Mouse (Mus musculus) liver, embryonic 11.5 days (tissue): Measurements from ENCODE around the gene Scube3. TPM values are rescaled to one million over a fixed set of nuclear protein-coding genes. Genes with fewer than 3 reads are reported as not detected.

Experiments used
- ATAC-seq: fragments of 200-750 bp; cut with Nextera tagmentation; replicated peaks from 2 replicates; pipeline ENCODE4 v1.8.0; 2017; ENCODE audit warnings: moderate number of reproducible peaks, mild to moderate bottlenecking, moderate TSS enrichment, moderate library complexity; ENCODE audit not compliant: low FRiP score
- DNase-seq: peaks from one replicate; pipeline ENCODE4 v3.0.0-alpha.2; 2017; ENCODE audit warnings: low spot score
- H3K27ac ChIP-seq: fragments of 300-500 bp; sonication (generic); 2 replicates; pipeline ENCODE4 v1.5.1; 2014; ENCODE audit warnings: mild to moderate bottlenecking, low read depth, low read length, control low read depth
- H3K27me3 ChIP-seq: fragments of 300-500 bp; sonication (generic); replicated peaks from 2 replicates; pipeline ENCODE4 v1.6.1; 2014; ENCODE audit warnings: low read length, mixed read lengths; ENCODE audit not compliant: control insufficient read depth, insufficient read depth
- H3K36me3 ChIP-seq: fragments of 300-500 bp; sonication (generic); 2 replicates; pipeline ENCODE4 v1.6.1; 2014; ENCODE audit warnings: mild to moderate bottlenecking, low read length, moderate library complexity, mixed read lengths; ENCODE audit not compliant: control insufficient read depth, insufficient read depth
- H3K4me1 ChIP-seq: fragments of 300-500 bp; sonication (generic); replicated peaks from 2 replicates; pipeline ENCODE4 v1.6.1; 2014; ENCODE audit warnings: low read length, mixed read lengths; ENCODE audit not compliant: control insufficient read depth, insufficient read depth
- H3K4me2 ChIP-seq: fragments of 300-500 bp; sonication (generic); 2 replicates; pipeline ENCODE4 v1.6.1; 2014; ENCODE audit warnings: mild to moderate bottlenecking, control low read depth, moderate library complexity
- H3K4me3 ChIP-seq: fragments of 300-500 bp; sonication (generic); 2 replicates; pipeline ENCODE4 v1.5.1; 2014; ENCODE audit warnings: low read depth, low read length, control low read depth
- H3K9ac ChIP-seq: fragments of 300-500 bp; sonication (generic); 2 replicates; pipeline ENCODE4 v1.6.1; 2014; ENCODE audit warnings: low read depth, low read length, control low read depth
- H3K9me3 ChIP-seq: fragments of 300-500 bp; sonication (generic); 2 replicates; pipeline ENCODE4 v1.6.1; 2016; ENCODE audit warnings: low read length, inconsistent platforms, mixed read lengths; ENCODE audit not compliant: control insufficient read depth
- WGBS: fragments of 180-500 bp; shearing (Covaris S2); extraction: QIAGEN DNeasy Blood & Tissue Kit; methylation state at CpG from one replicate; pipeline ENCODE4 v1.1.7; 2014; 5-methylcytosine and 5-hydroxymethylcytosine counted together
- polyA plus RNA-seq: library from polyadenylated mRNA; unstranded; fragments of >200 nt; fragmentation: Nextera tagmentation; extraction: Ambion mirVana; gene quantifications from 2 replicates; pipeline ENCODE4 v1.2.1, GENCODE M21; 2014

The Scube3 gene
- polyA plus RNA-seq, 1 experiment from 2014 or later = 2.6 TPM

DNA sequence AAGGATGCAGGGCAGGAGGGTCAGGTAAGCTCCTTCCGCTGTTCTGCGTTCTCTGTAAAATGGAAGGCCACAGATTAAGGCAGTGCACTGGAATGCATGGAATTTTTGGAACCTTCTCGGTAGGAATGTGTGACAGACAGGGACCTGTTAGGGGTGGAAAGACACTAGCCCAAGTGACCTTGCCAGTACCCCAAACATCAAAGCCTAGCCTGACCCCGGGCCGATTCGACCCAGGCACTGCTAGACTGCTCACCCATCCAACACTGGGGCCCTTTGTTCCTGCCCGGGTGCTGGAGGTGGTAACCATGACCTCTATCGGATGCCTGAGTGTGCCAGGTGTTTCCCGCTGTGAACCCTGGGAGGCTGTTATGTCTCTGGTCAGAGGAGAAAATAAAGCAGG is 3.3 kb upstream of the Scube3 start:
- ATAC-seq (no peak), DNase-seq (no peak)
- H3K9me3 ChIP-seq = no peaks in the 10 kb centered on the region
- peaks cover 27% of the 10 kb centered on the region for H3K4me1 ChIP-seq
- WGBS = 61% methylated on average over 9 of the region's 9 CpGs
- no peak overlapping the region for H3K27ac ChIP-seq
- H3K9ac ChIP-seq = no peak overlapping the region
- H3K4me2 ChIP-seq = no peak overlapping the region
- H3K4me3 ChIP-seq = no peak overlapping the region
- peaks cover 58% of the 10 kb centered on the region for H3K27me3 ChIP-seq
- no peaks in the 10 kb centered on the region for H3K36me3 ChIP-seq

DNA sequence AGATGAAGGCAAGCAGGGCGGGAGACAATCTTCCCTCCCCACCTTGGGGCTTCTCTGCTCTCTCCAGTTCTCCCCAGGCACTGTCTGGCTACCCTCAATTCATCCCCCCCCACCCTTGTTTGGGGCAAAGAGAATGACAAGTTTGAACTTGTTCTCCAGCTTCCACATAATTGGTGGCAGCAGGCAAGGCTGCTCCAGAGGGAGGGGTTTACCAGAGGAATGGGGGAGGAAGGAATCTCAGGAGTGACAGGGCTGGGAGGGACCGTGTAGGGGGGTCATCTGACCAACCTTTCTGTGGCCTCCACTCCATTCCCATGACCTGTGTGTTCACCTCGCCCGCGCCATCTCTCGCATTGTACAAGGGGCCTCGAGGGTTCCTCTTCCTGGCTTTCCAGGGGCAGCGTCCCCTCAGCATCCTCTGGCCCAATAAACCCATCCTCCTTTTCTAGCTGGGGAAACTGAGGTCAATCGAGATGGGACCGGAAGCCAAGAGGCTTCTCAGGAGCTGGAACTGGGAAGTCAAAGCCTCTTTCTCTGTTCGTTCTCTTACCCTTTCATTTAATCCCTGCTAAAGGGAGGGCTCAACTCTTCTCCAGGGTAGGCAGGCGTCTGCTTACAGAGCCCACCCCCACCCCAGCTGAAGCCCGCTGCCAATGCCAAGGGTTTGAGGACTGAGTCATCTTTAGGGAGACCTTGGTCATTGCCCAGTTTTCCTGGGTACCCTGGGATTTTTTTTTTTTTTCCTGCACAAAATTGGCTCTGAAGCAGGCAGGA is 1.3 kb upstream of the Scube3 start:
- ATAC-seq (no peak), DNase-seq (no peak)
- Histone ChIP-seq H3K27ac (no peak overlapping the region), H3K36me3 (no peaks in the 10 kb centered on the region), H3K4me2 (no peak overlapping the region), H3K4me3 (no peak overlapping the region), H3K9ac (no peak overlapping the region), H3K27me3 (peaks cover 77% of the 10 kb centered on the region), H3K4me1 (peaks cover 40% of the 10 kb centered on the region), H3K9me3 (no peaks in the 10 kb centered on the region)
- WGBS = 22% methylated on average over 13 of the region's 13 CpGs

DNA sequence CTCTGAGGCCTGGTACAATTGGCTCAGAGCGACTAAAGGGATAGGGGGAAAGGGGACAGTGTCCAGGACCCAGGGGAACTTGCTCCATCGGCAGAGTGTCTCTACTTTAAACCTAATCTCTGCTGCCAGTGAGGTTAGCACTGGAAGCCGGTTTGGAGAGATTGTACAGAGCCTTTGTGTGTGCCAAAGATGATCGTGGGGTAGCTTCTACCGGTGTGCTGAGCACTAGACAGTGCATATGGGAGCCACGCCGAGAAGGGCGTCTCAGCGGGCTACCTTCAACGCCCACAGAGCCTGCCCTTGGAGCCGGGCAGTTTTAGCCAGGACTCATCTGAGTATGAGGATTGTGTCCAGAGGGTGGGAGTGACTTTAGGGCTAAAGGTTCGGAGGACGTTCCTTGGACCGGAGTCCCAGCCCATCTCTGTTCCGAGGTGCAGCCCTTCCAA is 713 bp upstream of the Scube3 start:
- no peak for DNase-seq

DNA sequence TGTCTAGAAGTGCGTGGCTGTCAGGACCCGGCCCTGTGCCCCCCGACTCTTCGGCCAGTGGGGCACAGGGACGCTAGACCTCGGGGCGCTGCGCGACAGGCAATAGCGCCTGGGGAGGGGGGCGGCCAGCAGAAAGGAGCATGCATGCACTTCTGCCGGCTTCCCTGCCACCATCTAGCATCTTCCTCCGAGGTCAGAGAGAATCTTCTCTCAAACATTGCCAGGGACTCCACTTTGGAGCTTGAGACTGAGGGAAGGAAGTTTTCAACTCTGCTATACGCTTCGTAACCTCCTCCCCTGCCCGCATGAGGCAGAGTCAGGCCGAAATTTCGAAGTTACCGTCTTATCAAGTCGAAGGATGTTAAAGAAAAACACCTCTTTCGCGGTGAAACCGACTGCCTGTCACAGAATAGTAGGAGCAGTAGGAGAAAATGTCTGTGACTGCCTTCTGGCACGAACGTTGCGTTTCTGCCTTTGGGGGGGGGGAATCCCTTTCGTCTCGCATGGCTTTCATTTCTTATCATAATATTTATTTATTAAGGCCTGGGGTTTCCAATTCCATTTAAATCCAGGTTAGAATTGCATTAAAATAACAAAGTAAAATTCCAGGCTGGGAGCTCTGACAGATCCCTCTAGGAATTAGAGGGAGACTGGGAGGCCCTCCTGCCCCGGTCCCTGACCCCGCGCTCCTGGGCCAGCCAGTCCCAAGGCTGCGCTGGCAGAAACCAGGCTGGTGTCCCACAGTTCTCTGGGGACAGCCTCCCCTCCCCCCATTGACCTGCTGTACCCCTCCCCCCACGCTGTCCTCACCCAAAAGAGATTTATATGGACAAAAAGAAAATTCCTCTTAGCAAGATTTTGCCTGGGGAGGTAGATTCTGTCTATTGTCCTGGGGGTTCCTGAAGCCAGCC is 1.0 kb downstream of the Scube3 start:
- Histone ChIP-seq H3K27me3 (peaks cover 80% of the 10 kb centered on the region), H3K4me3 (peak overlapping the region; percentile 66), H3K9me3 (no peaks in the 10 kb centered on the region), H3K4me2 (peak overlapping the region; percentile 83), H3K9ac (peak overlapping the region; percentile 46), H3K36me3 (no peaks in the 10 kb centered on the region), H3K27ac (peak overlapping the region; percentile 73; the same call in 1 of the 2 replicates), H3K4me1 (peaks cover 50% of the 10 kb centered on the region)
- peak; percentile 54 for DNase-seq
- 2% methylated on average over 33 of the region's 33 CpGs for WGBS
- ATAC-seq = no peak

More for the DNA sequence above, 713 bp upstream of the Scube3 start:
- ATAC-seq = no peak
- WGBS = 3% methylated on average over 15 of the region's 15 CpGs
- Histone ChIP-seq H3K4me1 (peaks cover 43% of the 10 kb centered on the region), H3K9ac (no peak overlapping the region), H3K9me3 (no peaks in the 10 kb centered on the region), H3K27ac (no peak overlapping the region; the same call in 1 of the 2 replicates), H3K4me2 (peak overlapping the region; percentile 83), H3K27me3 (peaks cover 75% of the 10 kb centered on the region), H3K4me3 (peak overlapping the region; percentile 66), H3K36me3 (no peaks in the 10 kb centered on the region)

DNA sequence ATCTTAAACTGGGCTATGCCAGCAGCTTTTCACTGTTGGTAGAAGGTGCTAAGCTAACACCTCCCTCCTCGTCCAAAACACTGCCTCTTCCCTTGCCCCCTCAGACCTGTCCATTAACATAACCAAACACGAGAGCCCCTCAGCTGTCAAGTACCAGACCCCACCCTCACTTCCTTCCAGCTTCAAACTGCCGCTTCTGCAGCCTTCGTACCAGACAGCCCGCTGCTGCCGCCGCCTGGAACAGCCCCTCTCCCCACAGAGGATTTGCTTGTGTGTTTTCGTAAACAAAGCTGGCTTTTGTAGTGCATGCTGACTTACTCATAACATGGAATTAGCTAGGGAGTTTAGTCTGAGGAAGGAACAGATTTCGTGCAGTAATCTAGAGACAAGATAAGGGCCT is 1.8 kb downstream of the Scube3 start:
- peak overlapping the region; percentile 83 for H3K4me2 ChIP-seq
- H3K9me3 ChIP-seq = no peaks in the 10 kb centered on the region
- 2% methylated on average over 9 of the region's 9 CpGs for WGBS
- H3K27me3 ChIP-seq = peaks cover 87% of the 10 kb centered on the region
- no peak for ATAC-seq
- H3K4me3 ChIP-seq = no peak overlapping the region; the same call in 1 of the 2 replicates
- H3K9ac ChIP-seq = no peak overlapping the region
- peaks cover 50% of the 10 kb centered on the region for H3K4me1 ChIP-seq
- no peak for DNase-seq
- H3K36me3 ChIP-seq = no peaks in the 10 kb centered on the region
- no peak overlapping the region for H3K27ac ChIP-seq

DNA sequence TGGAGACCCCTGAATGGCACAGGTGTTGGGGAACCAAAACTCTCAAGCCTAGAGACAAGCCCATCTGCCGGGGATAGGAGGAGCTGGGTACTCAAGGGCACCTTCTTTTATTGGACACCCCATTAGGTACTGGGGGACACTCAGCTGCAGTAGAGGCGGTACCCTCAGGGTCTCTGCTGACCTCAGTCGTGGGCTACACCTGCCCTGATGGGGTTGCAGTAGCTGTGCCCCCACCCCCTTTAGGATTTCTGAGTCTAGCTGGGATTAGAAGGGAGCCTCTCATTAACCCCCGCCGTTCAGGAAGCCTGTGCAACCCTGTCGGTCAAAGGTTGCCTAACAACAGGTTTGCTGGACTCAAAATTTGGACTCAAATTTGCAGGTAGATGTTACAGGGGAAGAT is 2.3 kb downstream of the Scube3 start:
- 8% methylated on average over 6 of the region's 6 CpGs for WGBS

DNA sequence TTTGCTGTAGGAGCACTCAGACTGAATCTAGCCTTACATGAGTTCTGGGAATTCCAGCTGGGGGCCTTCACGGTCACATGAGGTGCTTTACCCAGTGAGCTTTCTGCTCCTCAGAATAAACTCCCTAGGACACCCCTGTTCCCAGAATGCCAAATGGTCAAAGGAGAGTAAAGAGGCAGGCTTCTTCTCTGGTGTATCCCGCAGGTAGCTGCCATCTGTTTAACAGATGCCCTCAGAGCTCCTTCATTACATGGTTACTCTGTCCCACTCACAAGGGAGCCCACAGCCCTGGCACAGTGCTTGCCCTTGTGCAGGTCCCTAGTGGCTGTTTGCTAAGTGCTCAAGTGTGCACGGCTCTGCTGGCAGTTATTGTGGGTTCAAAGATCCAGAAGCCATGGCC is 6.3 kb downstream of the Scube3 start:
- Histone ChIP-seq H3K27ac (no peak overlapping the region), H3K4me2 (no peak overlapping the region), H3K4me3 (no peak overlapping the region), H3K4me1 (peaks cover 29% of the 10 kb centered on the region), H3K36me3 (no peaks in the 10 kb centered on the region), H3K9me3 (no peaks in the 10 kb centered on the region), H3K9ac (no peak overlapping the region), H3K27me3 (peaks cover 50% of the 10 kb centered on the region)
- 80% methylated on average over 3 of the region's 3 CpGs for WGBS
- ATAC-seq (no peak), DNase-seq (no peak)

More for the DNA sequence above, 2.3 kb downstream of the Scube3 start:
- H3K27me3 ChIP-seq = peaks cover 86% of the 10 kb centered on the region
- no peaks in the 10 kb centered on the region for H3K36me3 ChIP-seq
- no peak overlapping the region for H3K9ac ChIP-seq
- no peak overlapping the region; the same call in 1 of the 2 replicates for H3K4me3 ChIP-seq
- no peak overlapping the region for H3K27ac ChIP-seq
- ATAC-seq = no peak
- DNase-seq = no peak
- H3K9me3 ChIP-seq = no peaks in the 10 kb centered on the region
- H3K4me2 ChIP-seq = peak overlapping the region; percentile 83
- H3K4me1 ChIP-seq = peaks cover 50% of the 10 kb centered on the region

DNA sequence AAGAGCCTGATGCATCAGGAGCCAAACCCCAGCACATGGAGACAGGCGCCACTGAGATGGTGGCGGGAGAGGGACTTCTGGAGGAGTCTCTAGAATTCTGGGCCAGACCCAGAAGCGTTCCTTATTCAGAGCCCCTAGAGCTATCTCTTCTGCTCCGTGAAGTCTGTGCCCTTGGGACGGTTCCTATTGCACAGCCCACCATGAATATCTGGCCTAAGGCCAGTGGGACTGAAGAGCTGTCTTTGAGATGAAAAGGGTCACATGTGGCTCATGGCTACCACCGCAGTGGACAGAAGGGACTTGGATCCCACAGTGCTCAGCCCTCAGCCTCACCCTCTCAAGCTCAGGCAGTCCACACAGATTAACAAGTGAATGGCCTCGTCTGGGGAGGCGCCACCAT is 7.8 kb downstream of the Scube3 start:
- Histone ChIP-seq H3K27ac (no peak overlapping the region), H3K4me1 (peaks cover 18% of the 10 kb centered on the region), H3K27me3 (peaks cover 38% of the 10 kb centered on the region), H3K4me3 (no peak overlapping the region), H3K4me2 (no peak overlapping the region), H3K36me3 (no peaks in the 10 kb centered on the region), H3K9ac (no peak overlapping the region), H3K9me3 (no peaks in the 10 kb centered on the region)
- ATAC-seq (no peak), DNase-seq (no peak)
- 69% methylated on average over 8 of the region's 8 CpGs for WGBS
